Mouse (Mus musculus) ES-E14 (cell line): ENCODE results near the gene Zfp524. TPM values are rescaled to one million over a fixed set of nuclear protein-coding genes. Genes with fewer than 3 reads are reported as not detected.

ENCODE experiments used
- DNase-seq: peaks from one replicate; pipeline ENCODE4 v3.0.0-alpha.2; 2013; ENCODE audit warnings: low read depth, low spot score
- H3K27ac ChIP-seq: 2 replicates; pipeline ENCODE4 v1.5.1; 2012; ENCODE audit warnings: low read depth, mild to moderate bottlenecking, low read length, moderate library complexity, mixed read lengths; ENCODE audit not compliant: poor library complexity, insufficient read depth, severe bottlenecking
- H3K36me3 ChIP-seq: 2 replicates; pipeline ENCODE4 v1.6.1; 2012; ENCODE audit warnings: mild to moderate bottlenecking, low read length, moderate library complexity, mixed read lengths; ENCODE audit not compliant: control insufficient read depth, poor library complexity, insufficient read depth, severe bottlenecking
- H3K4me1 ChIP-seq, 2 experiments: fragments of 150-350 bp in 1 of 2; sonication (generic) in 1 of 2; 2 replicates each; pipeline ENCODE4 v1.6.1; 2012; ENCODE audit warnings: low read length in 2 of 2, mild to moderate bottlenecking in 1 of 2, mixed read lengths in 1 of 2; ENCODE audit not compliant: control insufficient read depth in 2 of 2, insufficient read depth in 2 of 2, poor library complexity in 1 of 2
- H3K4me3 ChIP-seq, 2 experiments: fragments of 150-350 bp in 1 of 2; sonication (generic) in 1 of 2; 2 replicates each; pipeline ENCODE4 v1.5.1; 2012; ENCODE audit warnings: low read length in 2 of 2, low read depth in 1 of 2, mild to moderate bottlenecking in 1 of 2, mixed read lengths in 1 of 2; ENCODE audit not compliant: insufficient read depth in 1 of 2, poor library complexity in 1 of 2, severe bottlenecking in 1 of 2
- H3K9ac ChIP-seq: 2 replicates; pipeline ENCODE4 v1.6.1; 2012; ENCODE audit warnings: low read depth, mild to moderate bottlenecking, low read length, mixed read lengths; ENCODE audit not compliant: poor library complexity, insufficient read depth, severe bottlenecking
- H3K9me3 ChIP-seq: fragments of 150-350 bp; sonication (generic); 2 replicates; pipeline ENCODE4 v1.6.1; 2012; ENCODE audit warnings: low read depth, mild to moderate bottlenecking, low read length; ENCODE audit not compliant: control insufficient read depth, insufficient read depth
- CHD2 ChIP-seq: IDR thresholded peaks from 2 replicates; pipeline ENCODE4 v1.6.1; 2014; ENCODE audit warnings: mild to moderate bottlenecking, low read depth, low read length, inconsistent platforms
- HCFC1 ChIP-seq: IDR thresholded peaks from 2 replicates; pipeline ENCODE4 v1.6.1; 2012; ENCODE audit warnings: low read length, inconsistent platforms, borderline replicate concordance; ENCODE audit not compliant: insufficient read depth
- MAFK ChIP-seq: IDR thresholded peaks from 2 replicates; pipeline ENCODE4 v1.6.1; 2014; ENCODE audit warnings: mild to moderate bottlenecking, low read depth, low read length, inconsistent platforms; ENCODE audit not compliant: insufficient read depth
- ZC3H11A ChIP-seq: IDR thresholded peaks from 2 replicates; pipeline ENCODE4 v1.6.1; 2012; ENCODE audit warnings: low read depth, mild to moderate bottlenecking, inconsistent platforms, low read length, borderline replicate concordance
- ZNF384 ChIP-seq: IDR thresholded peaks from 2 replicates; pipeline ENCODE4 v1.6.1; 2012; ENCODE audit warnings: low read depth, low read length, inconsistent platforms
- in situ Hi-C, 2 experiments: fragments of 600-800 bp; cut with MboI; formaldehyde crosslinking; loops; one replicate each; pipeline ENCODE4 v1.15.1; 2025; ENCODE audit warnings: low sequenced_read_pairs in 2 of 2, inconsistent platforms in 1 of 2; ENCODE audit not compliant: unreplicated experiment in 2 of 2
- total RNA-seq: library from RNA; depleted of rRNA; stranded (reverse); fragments of 300-350 nt; gene quantifications from 2 replicates; pipeline ENCODE4 v1.2.3, GENCODE M21; 2012

Zfp524 gene
- total RNA-seq, 1 experiment, result 3.9 TPM

DNA sequence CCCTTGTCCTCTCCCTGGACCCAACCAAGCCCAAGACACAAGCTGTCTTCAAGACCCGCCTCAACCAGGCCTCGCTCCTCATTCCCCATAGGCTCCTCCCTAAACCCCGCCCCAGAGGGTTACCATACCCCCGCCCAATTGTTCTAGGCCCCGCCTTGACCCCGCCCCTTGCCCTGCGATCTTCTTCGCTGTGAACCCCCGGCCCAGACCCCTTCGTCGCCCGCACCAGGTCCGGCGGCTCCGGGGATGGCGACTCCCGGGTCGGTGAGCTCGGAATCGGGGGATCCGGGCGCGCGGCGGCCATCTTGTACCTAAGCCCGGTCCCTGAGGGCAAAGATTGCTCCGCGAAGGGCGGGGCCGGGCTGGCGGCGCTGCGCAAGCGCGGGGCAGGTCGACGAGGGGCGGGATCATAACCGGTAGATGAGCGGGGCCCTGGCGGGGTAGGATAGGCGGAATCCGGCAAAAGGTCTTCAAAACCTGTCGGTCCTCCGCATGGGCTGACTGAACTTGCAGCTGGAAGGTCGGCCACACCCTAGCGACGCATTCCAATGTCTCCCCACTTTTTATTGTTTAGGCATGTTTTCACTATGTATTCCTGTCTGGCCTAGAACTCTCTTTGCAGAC lies 24.0 kb downstream of the Zfp524 start, which contains the start of gene Zfp784:
Gene Zfp784, minus strand, starts transcription at position 338 of the 624 bp plus-strand sequence.
- in situ Hi-C loops, result no loop called here
- Histone ChIP-seq H3K9ac (peak within 1 kb of the TSS; percentile 91), H3K9me3 (no peaks in the 10 kb centered on the region), H3K4me1 (peaks cover 0 to 2% of the 10 kb centered on the region in 2 experiments; a peak in 1 of 4 replicates), H3K4me3 (peak within 1 kb of the TSS; percentile 89 to 94), H3K36me3 (no peaks in the 10 kb centered on the region), H3K27ac (peak within 1 kb of the TSS; percentile 81)
- peak; percentile 88 for DNase-seq
- TF ChIP-seq HCFC1, result no peak
- TF ChIP-seq MAFK, result no peak
- no peak for TF ChIP-seq CHD2
- TF ChIP-seq ZNF384, result no peak
- TF ChIP-seq ZC3H11A, result no peak

DNA sequence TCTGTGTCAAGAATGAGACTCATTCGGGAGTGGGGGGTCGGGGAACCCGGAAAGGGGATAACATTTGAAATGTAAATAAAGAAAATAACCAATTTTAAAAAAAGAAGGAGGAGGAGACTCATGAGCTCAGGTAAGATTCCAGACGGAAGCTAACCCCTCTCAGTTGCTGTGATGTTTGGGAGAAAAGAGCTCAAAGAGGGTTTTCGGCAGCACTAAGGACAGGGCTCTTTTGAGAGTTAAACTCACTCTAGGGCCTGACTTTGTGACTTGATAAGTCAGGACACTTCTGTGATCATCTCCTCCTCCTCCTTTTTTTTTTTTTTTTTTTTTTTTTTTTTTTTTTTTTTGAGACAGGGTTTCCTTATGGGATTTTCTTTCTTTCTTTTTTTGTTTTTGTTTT lies 24.7 kb downstream of the Zfp524 start:
- Histone ChIP-seq H3K4me1 (peaks cover 0 to 2% of the 10 kb centered on the region in 2 experiments; a peak in 1 of 4 replicates), H3K27ac (no peak overlapping the region)
- in situ Hi-C loops, result no loop called here

GRCm38 (mm10) chr7:5044981-5045380 lies 30.8 kb downstream of the Zfp524 start:
- no peak for DNase-seq
- Histone ChIP-seq H3K4me3 (no peak overlapping the region), H3K9ac (no peak overlapping the region), H3K27ac (no peak overlapping the region), H3K9me3 (no peaks in the 10 kb centered on the region), H3K4me1 (no peaks in the 10 kb centered on the region), H3K36me3 (no peaks in the 10 kb centered on the region)
- TF ChIP-seq HCFC1 (no peak), ZC3H11A (no peak), ZNF384 (no peak), MAFK (no peak), CHD2 (no peak)
- in situ Hi-C loops, result no loop called here

More for the DNA sequence above, 24.7 kb downstream of the Zfp524 start:
- Histone ChIP-seq H3K9ac (no peak overlapping the region), H3K9me3 (no peaks in the 10 kb centered on the region), H3K4me3 (peak overlapping the region; percentile 89 to 94; a peak in 3 of 4 replicates), H3K36me3 (no peaks in the 10 kb centered on the region)
- DNase-seq, result no peak
- TF ChIP-seq ZNF384 (no peak), MAFK (no peak), ZC3H11A (no peak), CHD2 (no peak), HCFC1 (no peak)

- H3K4me1 ChIP-seq, result peaks cover 2 to 3% of the 10 kb centered on the region in 2 experiments; a peak in 1 of 4 replicates
- H3K4me3 ChIP-seq, result no peak overlapping the region
- H3K9me3 ChIP-seq, result no peaks in the 10 kb centered on the region
- no peaks in the 10 kb centered on the region for H3K36me3 ChIP-seq
- in situ Hi-C loops, result no loop called here
- H3K9ac ChIP-seq, result no peak overlapping the region
- no peak overlapping the region for H3K27ac ChIP-seq
- no peak for DNase-seq
- TF ChIP-seq HCFC1, result no peak
- TF ChIP-seq CHD2, result no peak
- no peak for TF ChIP-seq ZNF384
Measured at GRCm38 (mm10) chr7:5046112-5046511, 31.9 kb downstream of the Zfp524 start.

DNA sequence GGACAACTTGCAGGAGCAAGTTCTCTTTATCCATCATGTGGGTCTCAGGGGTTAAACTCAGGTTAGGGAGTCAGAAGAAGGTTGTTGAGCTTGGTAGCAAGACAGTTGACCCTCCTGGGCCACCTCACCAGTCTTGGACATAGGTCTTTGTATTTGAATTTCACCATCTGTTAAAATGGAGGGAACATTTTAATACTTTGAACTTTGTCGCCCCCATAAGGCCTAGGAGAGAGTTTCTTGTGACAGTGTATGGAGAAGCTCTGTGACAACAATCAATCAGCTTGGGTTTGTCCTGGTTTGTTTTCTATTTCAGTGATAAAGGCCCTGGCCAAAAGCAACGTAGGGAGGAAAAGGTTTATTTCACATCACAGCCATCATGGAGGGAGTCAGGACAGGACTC lies 33.1 kb downstream of the Zfp524 start:
- in situ Hi-C loops, result no loop called here
- DNase-seq, result no peak
- no peak overlapping the region for H3K4me3 ChIP-seq
- TF ChIP-seq MAFK, result no peak
- no peak for TF ChIP-seq CHD2
- no peak for TF ChIP-seq ZC3H11A
- TF ChIP-seq ZNF384, result no peak
- TF ChIP-seq HCFC1, result no peak
- H3K9me3 ChIP-seq, result no peaks in the 10 kb centered on the region
- no peak overlapping the region for H3K27ac ChIP-seq
- H3K36me3 ChIP-seq, result no peaks in the 10 kb centered on the region
- H3K4me1 ChIP-seq, result peaks cover 2 to 3% of the 10 kb centered on the region in 2 experiments; a peak in 1 of 4 replicates
- H3K9ac ChIP-seq, result no peak overlapping the region
